Mouse (Mus musculus) retina, adult 2 months (tissue): ENCODE measurements at regions not wholly inside any gene's neighbourhood (a gene's known extent, or its start where the extent isn't known, plus 50 kb on each side); places are given as distances from the start of the nearest gene placed in this dataset.

ENCODE experiments used
- DNase-seq: peaks from one replicate; pipeline ENCODE4 v3.0.0-alpha.2; 2012; ENCODE audit warnings: low read depth, low spot score

- DNase-seq: no peak
Measured at GRCm38 (mm10) chr10:96427407-96427806, 189.4 kb upstream of the Btg1 start.

DNA sequence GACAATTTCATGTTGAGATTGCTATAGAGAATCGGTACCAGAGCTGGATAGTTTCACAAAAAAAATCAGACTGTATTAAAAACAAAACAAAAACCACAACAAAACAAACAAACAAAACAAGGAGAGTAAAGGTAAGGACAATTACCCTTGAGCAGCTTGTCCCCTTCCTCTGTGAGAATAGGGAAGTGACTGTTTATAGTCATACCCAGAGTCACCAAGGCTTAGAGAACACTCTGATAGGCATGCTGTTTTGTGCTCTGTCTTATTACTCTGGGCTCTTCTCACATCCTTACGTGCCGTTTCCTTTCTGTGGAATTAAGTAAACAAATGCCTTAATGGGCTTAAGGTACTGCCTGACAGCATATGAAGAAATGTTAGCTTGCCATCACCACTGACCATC, 186.7 kb upstream of the Btg1 start:
- no peak for DNase-seq

DNA sequence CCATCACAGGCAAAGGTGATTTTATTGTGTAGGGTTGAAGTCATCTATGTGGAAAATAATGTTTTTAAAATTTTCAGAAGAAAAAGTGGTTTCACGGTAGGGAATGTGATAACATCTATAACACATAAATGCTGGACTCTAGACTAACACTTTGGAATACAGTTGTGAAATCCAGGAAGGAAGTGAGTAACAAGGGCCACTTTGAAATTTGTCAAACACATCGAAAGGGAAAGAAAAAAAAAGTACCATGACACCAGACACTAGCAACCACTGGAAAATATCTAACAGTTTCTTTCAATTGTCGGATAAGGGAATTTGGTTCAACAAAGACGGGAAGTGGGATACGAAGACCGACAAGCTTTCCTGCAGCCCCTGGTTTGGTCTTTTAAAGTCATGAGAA, 181.7 kb upstream of the Btg1 start:
- no peak for DNase-seq

DNA sequence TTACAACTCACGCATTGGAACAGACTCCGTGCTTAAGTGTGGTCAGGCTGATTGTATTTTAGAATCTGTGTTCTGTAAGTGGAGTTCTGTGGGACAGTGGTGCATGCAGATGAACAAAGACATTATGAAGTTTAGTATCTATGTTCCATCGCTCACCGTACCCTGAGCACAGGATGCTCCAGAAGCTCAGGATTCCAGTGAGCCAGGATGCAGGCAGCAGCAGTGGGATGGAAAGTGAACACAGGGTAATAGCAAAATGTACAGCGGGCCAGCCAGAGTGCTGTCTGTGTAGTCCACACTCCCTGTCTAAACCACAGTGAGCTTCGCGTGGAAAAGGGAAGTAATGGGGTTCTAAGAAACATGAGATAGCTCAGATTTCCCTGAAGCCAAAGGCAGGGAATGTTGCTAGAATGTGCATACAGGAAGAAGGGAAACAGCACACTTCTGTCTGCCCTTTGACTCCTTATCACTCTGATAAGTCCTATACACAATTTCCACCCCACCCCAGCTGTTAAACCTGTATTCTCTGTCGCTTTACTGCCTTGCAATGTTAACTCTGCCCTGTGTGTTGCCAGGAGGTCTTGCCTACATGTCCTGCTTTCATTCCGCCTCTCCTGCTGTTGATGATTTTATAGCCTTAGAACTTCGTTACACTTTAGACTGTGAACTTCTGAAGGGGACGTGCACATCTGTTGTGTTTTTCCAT, 178.3 kb upstream of the Btg1 start:
- DNase-seq: no peak

GRCm38 (mm10) chr10:96442165-96442564, 174.6 kb upstream of the Btg1 start:
- no peak for DNase-seq

DNA sequence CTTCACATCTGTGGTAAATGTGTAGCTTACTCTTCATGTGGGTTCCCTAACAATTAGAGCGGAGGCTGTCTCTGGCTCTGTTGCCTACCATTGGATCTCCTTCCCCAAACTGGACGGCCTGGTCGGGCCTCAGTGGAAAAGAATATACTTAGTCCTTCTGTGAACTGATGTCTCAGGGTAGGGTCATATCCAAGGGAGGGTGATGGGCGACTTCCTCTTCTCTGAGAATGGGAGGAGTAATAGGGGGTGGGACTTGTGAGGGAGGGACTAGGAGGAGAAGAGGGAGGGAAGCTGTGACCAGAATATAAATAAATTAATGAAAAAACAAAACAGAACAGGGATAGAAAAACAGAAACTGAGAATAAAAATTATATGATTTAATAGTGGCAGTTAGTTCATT, 166.5 kb upstream of the Btg1 start:
- no peak for DNase-seq

- no peak for DNase-seq
Measured at GRCm38 (mm10) chr10:96454857-96455256, 161.9 kb upstream of the Btg1 start.

DNA sequence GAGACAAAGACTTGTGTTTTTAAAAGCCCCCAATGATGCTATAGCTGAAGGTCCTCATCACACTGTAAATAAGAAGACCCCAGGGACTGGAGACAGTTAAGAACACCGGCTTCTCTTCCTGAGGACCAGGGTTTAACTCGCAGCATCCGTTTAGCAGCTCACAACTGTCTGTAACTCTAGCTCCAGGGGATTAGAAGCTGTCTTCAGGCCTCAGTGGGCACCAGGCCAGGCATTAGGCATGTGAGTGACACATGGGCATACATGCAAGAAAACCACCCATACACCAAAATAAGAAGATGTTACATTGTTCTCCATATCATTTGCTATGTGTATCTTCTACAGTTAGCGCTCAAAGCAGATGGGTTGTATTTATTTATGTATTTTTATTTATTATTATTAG, 158.3 kb upstream of the Btg1 start:
- DNase-seq: no peak

GRCm38 (mm10) chr10:96459186-96459585, 157.6 kb upstream of the Btg1 start:
- no peak for DNase-seq

- DNase-seq: no peak
Measured at GRCm38 (mm10) chr10:96460151-96460550, 156.7 kb upstream of the Btg1 start.

DNA sequence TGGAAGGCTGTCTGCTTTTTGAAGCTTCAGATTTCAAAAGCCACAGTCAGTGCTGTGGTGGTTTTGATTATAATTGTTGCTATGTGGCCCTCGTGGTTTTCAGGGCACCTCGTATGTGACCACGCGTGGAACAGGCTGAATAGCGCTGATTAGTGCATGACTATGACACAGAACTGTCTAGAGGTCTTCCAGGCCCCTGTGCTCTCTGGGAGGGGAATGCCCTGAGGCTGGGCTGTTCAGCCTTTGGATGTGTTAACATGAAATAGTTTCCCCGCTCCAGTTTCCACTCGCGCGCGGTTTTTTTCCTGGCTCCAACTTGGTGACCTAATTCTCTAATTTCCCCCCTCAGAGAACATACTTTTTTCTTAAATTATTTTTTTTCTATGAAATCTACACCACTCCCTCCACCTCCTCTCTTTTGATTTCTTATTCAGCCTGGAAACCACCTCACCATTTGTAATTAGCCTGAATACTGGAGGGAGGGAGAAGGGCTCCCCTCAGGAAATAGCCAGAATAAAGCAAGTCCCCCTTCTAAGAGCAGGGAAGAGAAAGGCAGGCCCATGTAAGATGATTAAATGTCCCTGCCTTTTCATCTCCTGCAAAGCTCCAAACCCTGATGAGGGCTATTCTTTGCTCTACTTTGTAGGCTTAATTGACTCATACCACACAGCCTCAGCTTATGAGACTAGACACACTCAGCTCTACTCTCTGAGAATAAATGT, 156.0 kb upstream of the Btg1 start:
- DNase-seq: no peak

- DNase-seq: no peak
Measured at GRCm38 (mm10) chr10:96465967-96466366, 150.8 kb upstream of the Btg1 start.

DNA sequence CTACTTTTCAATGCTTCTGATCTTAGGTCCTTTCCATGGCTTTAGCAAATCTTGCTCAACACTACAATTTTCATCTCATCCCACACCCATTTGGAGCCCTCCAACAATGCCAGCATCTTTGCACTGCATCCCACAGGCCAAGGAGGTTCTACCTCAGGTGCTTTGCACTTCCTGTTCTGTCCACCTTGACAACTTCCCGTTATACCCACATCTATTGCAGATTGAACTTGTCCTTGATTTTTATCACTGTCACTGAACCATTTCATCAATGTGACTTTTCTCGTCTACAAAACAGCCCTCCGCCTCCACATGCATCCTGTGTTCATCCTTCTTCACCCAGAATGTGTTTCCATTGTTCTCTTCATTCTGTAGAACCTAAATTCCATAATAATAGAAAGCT, 150.0 kb upstream of the Btg1 start:
- DNase-seq: no peak

GRCm38 (mm10) chr10:96467661-96468060, 149.1 kb upstream of the Btg1 start:
- DNase-seq: no peak

GRCm38 (mm10) chr10:96471523-96471922, 145.3 kb upstream of the Btg1 start:
- DNase-seq: no peak

GRCm38 (mm10) chr10:96479350-96479749, 137.5 kb upstream of the Btg1 start:
- DNase-seq: no peak

DNA sequence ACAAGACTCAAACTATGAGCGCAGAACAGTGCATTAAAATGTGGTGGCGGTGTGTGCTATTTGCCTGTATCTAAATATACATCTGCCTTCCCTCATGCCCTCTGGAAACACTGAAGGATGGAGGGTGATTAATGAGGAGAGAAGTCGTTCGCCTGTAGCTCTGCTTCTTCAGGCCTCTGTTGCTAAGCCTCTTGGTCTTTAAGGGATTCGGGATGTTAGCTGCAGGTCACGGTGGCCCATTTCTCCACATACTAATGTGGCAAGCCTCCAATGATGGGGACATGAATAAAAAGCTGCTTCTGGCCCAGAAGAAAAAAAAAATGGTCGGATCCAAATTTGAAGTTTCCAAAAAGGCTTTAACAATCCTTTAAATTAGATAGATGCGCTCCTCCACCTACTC, 137.0 kb upstream of the Btg1 start:
- DNase-seq: no peak

- no peak for DNase-seq
Measured at GRCm38 (mm10) chr10:96480453-96481324, 136.1 kb upstream of the Btg1 start.

DNA sequence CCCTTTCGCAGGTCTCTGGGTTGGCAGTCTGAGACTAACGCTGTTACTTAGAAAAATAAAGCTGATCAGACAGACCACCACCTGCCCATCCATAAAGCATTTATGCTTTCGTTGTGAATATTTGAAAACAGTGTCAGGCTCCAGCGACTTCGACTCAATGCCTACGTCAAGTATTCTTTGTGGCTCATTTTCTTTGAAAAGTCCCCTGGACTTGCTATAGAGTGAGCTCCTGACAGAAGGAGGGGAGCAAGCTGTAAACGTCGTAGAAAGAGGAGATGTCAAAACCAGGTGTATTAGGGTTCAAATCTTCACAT, 135.5 kb upstream of the Btg1 start:
- DNase-seq: no peak

GRCm38 (mm10) chr10:96486724-96487123, 130.1 kb upstream of the Btg1 start:
- DNase-seq: no peak

GRCm38 (mm10) chr10:96493706-96494105, 123.1 kb upstream of the Btg1 start:
- no peak for DNase-seq

DNA sequence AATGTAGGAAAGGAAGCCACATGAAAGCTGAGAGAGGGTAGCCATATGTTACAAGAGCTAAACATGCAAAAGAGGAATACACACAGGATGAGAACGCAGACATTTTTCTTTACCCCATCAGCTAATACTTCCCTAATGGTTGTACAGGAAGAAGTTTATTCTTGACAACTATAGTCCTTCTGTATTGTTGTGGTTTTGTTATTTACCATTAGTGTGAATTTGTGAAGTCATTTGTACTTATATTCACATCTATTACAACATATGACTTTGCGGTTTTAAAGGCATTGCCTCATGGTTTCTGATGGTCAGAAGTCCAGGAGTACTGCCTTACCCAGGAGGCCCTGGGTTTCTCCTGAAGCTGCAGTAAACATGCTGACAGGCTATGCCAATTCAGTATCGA, 120.1 kb upstream of the Btg1 start:
- no peak for DNase-seq

- DNase-seq: no peak
Measured at GRCm38 (mm10) chr10:96497482-96497881, 119.3 kb upstream of the Btg1 start.
